Mouse (Mus musculus) left cerebral cortex, adult 18-20 months (tissue): ENCODE data around the gene Shroom3. TPM values are rescaled to one million over a fixed set of nuclear protein-coding genes. Genes with fewer than 3 reads are reported as not detected.

ENCODE experiments used
- DNase-seq, 2 experiments: peaks; one replicate each; pipeline ENCODE4 v3.0.0; 2021 to 2022; ENCODE audit warnings: low spot score in 2 of 2, mixed read lengths in 1 of 2
- microRNA-seq, 2 experiments: library from miRNA; unstranded; fragments of <30 nt; microRNA quantifications; one replicate each; pipeline ENCODE4 v1.2.0; 2021
- total RNA-seq, 2 experiments: library from RNA; stranded (reverse); gene quantifications; 2 replicates each; pipeline ENCODE4 v1.2.3; 2021

Gene Shroom3
- total RNA-seq, 2 experiments from 2014 or later = 3.1 to 3.6 TPM

DNA sequence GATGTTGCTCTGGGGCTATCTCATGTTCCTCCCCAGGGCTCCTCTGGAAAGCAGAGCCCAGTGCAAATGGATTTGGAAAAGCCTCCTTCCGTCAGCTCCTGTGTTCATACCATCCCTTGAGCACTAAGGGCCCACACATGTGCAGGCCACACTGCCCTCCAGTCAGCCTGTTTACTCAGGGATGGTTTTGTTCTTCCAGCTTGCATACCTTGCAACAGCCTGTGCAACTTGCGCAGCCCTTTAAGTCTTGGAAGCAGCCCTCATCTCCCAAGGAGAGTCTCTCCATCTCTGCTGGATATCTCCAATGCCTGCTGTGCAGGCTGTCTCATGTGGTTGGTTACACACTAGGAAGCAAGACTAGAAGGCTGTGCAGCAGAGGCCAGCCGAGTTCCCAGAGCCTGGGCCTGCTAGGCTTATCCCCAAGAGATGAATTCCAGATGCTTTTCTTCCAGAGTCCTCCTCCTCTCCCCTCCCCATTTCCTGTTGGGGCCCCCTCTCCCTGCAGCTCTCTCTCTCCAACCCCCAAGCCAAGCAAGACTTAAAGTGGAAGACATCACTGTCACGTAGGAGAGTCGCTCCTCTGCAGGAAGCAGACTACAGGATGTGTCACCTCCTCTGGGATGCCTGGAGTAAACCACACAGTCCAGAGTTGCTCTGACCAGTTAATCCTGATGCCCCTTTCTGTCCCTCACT is 314.3 kb downstream of the Shroom3 start:
- DNase-seq = no peak

DNA sequence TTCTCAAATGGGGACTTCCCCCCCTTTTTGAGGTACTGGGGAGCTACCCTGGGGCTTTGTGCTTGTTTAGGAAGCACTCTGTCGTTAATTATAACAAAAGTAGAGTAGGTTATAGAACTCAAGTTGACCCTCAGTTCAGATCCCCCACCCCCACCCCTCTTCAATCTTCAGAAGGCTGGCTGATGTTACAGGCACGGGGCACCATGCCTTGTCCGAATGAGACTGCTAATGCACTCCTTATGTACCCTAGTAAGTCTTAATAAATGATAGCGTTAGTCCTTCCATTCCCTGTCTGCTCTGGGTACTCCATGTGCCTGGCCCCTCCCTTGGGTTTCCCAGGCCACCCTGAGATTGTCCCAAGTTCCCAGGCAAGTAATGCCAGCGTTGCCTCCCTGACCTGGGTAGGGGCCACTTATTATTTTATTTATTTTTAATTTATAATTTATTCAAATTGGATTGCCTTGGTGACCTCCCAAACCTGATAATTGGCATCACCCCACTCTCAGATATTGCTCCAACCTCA is 315.3 kb downstream of the Shroom3 start:
- no peak for DNase-seq

DNA sequence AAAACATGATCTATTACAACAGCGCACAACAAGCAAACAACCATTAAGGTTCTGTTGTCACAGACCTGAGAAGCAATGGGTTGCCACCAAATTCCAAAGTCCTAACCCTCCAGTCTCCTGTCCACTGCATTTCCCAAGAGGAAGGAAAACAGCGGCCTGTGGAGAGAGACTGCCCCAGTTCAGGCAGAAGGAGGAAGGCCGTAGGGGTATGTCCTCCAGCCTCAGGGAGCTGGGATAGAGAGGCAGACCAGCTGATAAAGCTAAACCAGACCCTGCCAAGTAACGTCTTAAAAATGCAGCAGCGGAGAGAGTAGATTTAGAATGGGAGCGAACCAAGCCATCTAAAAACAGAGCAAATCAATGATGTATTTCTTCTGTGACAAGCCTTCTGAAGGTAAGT is 316.8 kb downstream of the Shroom3 start:
- DNase-seq = no peak

DNA sequence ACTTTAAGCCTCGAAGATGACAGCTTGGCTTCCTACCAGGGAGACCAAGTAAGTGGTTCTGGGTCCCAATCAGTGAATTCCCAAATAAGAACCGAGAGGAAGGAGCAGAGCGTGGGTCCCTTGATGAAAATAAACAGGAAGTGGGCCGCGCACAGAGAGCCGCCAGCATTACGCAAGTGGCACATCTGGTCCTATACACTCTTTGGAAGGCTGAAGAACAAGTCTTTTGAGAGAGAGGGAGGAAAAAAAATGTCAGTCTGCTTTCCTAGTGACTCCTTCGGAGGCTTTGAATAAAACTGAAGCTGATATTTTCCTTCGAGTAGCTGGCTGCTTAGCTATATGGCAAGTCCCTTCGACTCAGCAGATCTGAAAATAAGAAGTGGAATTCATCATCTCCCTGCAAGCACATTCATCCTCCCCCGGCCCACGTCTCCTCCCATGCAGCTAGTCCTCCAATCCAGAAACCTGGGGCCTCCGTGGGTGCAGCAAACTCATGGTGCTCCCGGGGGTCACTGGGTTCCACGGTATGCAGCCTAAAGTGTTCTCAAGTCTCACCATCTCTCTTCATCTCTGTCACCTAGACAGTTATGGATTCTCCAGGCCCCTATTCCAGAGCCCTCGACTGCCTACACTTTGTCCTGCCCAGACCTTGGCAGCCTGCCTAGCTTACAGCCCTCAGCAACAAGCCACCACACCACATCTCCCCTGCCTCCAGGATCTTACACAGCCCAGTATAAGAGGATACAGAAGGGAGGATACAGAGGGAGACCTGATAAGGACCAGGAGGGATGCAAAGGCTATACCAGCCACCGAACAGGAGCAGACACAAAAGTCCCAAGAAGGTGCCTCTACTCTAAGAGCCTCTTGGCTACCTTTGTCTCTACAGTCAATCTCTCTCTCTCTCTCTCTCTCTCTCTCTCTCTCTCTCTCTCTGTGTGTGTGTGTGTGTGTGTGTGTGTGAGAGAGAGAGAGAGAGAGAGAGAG is 317.8 kb downstream of the Shroom3 start:
- peak; percentile 66 to 81 for DNase-seq

DNA sequence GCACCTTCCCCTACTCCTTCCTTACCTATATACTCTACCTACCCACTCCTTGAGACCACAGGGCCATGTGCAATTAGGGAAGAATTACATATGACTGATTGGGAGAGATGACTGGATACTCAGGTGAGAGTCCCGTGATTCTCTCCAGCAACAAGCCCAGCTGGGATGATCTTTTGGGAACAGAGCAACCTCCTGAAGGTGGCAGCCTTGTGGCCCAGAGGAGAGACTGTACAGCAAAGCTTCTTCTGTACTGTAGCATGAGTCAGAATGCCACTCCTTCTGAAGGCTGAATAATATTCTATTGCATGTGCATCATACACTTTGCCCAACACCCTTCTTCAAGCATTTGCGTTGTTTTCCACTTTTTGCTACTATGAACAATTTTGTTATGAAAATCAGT is 319.4 kb downstream of the Shroom3 start:
- no peak for DNase-seq

DNA sequence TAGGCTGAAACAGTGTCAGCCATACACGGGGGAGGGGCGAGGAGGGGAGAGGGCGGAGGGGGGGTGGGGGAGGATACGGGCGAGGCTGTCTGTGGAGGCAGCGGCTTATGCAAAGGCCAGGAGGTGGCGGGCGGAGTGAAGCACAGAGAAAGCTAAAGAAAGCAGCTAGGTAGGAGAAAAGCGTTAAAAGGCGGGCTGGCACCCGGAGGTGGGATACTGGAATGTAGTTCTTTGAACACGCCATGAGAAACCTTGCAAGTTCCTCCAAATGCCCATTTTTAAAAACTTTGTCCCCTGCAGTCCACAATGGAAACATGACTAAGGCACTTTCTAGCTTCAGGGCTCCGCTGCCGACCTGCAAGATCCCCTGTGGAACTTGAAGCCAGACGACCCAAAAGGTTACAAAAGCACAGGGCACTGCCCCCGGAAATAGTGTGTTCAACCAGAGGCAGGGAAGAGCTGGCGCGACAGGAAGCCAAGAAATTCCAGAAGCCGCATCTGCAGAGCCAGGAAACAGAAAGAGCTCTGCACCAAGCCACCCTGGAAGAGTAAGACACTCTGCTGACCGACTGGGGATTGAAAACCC is 322.1 kb downstream of the Shroom3 start:
- DNase-seq = peak; percentile 49 to 71

DNA sequence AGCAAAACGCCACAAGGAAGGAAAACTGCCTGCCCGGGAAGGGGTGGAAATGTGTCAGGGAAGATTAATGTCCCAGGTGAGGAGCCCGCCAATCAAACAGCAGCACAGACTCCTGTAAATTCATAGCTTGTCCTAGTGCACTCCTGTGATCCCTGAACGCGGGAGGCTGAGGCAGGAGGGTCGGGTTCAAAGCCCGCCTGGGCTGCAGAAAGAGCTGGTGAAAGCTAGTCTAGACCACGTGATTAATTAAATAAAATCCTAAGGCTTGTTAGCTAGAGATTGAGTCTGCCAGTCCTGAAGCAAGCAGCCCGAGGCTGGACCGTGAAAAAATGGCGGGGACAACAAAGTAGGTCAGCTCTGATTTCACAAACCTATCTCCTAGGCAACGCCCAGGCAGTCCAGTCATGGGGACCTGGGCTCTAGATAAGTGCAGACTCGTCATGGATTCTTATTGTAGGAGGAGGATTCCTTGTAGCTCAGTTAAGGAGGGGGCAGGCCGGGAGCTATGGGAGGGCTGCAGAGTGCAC is 322.6 kb downstream of the Shroom3 start:
- peak; percentile 35 to 47 for DNase-seq

DNA sequence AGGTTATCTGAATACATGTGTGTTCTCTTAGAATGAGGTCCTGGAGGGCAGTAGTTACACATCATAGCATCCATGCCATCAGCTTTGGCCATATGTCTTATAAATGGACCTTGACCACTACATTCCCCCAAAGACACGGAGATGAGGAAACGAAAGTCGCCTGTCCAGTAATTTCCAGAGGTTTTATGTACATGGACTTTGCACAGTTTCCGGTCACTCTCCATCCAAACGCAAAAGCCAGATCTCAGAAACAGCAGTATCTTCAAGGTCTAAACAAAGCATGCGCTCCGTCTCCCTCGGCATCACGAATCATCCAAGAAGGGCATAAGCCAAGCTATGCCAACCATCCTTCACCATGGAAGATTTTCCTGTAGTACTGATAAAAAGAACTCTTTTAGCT is 325.0 kb downstream of the Shroom3 start:
- no peak for DNase-seq

Small RNA genes lying within 50 kb of the gene (microRNA-seq; reads per million reads assigned to microRNA genes)
- gene Mir1961 = 0 reads per million in 2 experiments

Other genes starting within 250 kb of the Shroom3 start
- 10 to 100 TPM; 26.7 to 27.1 TPM for gene Nup54, start 248.2 kb upstream of the Shroom3 start, total RNA-seq
- 10 to 100 TPM; 91.4 to 94.1 TPM for gene Scarb2, start 176.6 kb upstream of the Shroom3 start, total RNA-seq
- gene Fam47e, start 128.4 kb upstream of the Shroom3 start, total RNA-seq = under 1 TPM in 1 of 2 experiments, not detected in 1; 0.28 TPM
- 1 to 10 TPM in 1 of 2 experiments, under 1 TPM in 1; 0.73 to 1.1 TPM for gene Stbd1, start 80.4 kb upstream of the Shroom3 start, total RNA-seq
- under 1 TPM; 0.47 to 0.51 TPM for gene Ccdc158, start 8.2 kb upstream of the Shroom3 start, total RNA-seq